Mouse (Mus musculus) liver, embryonic 14.5 days (tissue): Measurements from ENCODE around the gene Slc13a3. TPM values are rescaled to one million over a fixed set of nuclear protein-coding genes. Genes with fewer than 3 reads are reported as not detected.

Source experiments
- ATAC-seq: fragments of 200-750 bp; cut with Nextera tagmentation; 2 replicates; pipeline ENCODE4 v1.8.0; 2017; ENCODE audit warnings: moderate number of reproducible peaks, mild to moderate bottlenecking, moderate library complexity; ENCODE audit not compliant: insufficient read depth
- DNase-seq, 3 experiments: peaks; one replicate each; pipeline ENCODE4 v3.0.0-alpha.2; 2012 to 2013; ENCODE audit warnings: low read depth in 3 of 3, low spot score in 3 of 3
- H3K27ac ChIP-seq: fragments of 300-500 bp; sonication (generic); 2 replicates; pipeline ENCODE4 v1.5.1; 2014; ENCODE audit warnings: moderate library complexity, mild to moderate bottlenecking, control low read depth, inconsistent platforms
- H3K27me3 ChIP-seq: fragments of 300-500 bp; sonication (generic); 2 replicates; pipeline ENCODE4 v1.6.1; 2014; ENCODE audit warnings: mild to moderate bottlenecking, low read length, moderate library complexity; ENCODE audit not compliant: control insufficient read depth, insufficient read depth
- H3K36me3 ChIP-seq: fragments of 300-500 bp; sonication (generic); replicated peaks from 2 replicates; pipeline ENCODE4 v1.6.1; 2014; ENCODE audit warnings: low read depth; ENCODE audit not compliant: control insufficient read depth, insufficient read depth
- H3K4me1 ChIP-seq, 2 experiments: fragments of 200-500 bp in 1 of 2; fragments of 300-500 bp in 1 of 2; sonication (generic) in 1 of 2; replicated peaks; 2 replicates each; pipeline ENCODE4 v1.6.1; 2012 to 2014; ENCODE audit warnings: antibody characterized with exemption in 1 of 2, inconsistent platforms in 1 of 2, low read length in 1 of 2; ENCODE audit not compliant: control insufficient read depth in 2 of 2, insufficient read depth in 2 of 2
- H3K4me2 ChIP-seq: fragments of 300-500 bp; sonication (generic); 2 replicates; pipeline ENCODE4 v1.6.1; 2014; ENCODE audit warnings: low read depth, mild to moderate bottlenecking, control low read depth, moderate library complexity
- H3K4me3 ChIP-seq, 2 experiments: fragments of 200-500 bp in 1 of 2; fragments of 300-500 bp in 1 of 2; sonication (generic) in 1 of 2; 2 replicates each; pipeline ENCODE4 v1.5.1; 2012 to 2014; ENCODE audit warnings: low read depth in 2 of 2, low read length in 2 of 2, mild to moderate bottlenecking in 2 of 2, control low read depth in 1 of 2, inconsistent platforms in 1 of 2, moderate library complexity in 1 of 2; ENCODE audit not compliant: insufficient read depth in 1 of 2
- H3K9ac ChIP-seq: fragments of 300-500 bp; sonication (generic); replicated peaks from 2 replicates; pipeline ENCODE4 v1.6.1; 2014; ENCODE audit warnings: mild to moderate bottlenecking, control low read depth, moderate library complexity
- H3K9me3 ChIP-seq: fragments of 300-500 bp; sonication (generic); 2 replicates; pipeline ENCODE4 v1.6.1; 2016; ENCODE audit warnings: low read length, mixed read lengths; ENCODE audit not compliant: control insufficient read depth
- CTCF ChIP-seq: IDR thresholded peaks from 2 replicates; pipeline ENCODE4 v1.5.1; 2016; ENCODE audit warnings: antibody characterized with exemption, low read depth, control low read depth
- EP300 ChIP-seq: IDR thresholded peaks from 2 replicates; pipeline ENCODE4 v1.6.1; 2016; ENCODE audit warnings: antibody characterized with exemption, low read depth
- WGBS: fragments of 180-500 bp; shearing (Covaris S2); extraction: QIAGEN DNeasy Blood & Tissue Kit; methylation state at CpG from one replicate; pipeline ENCODE4 v1.1.7; 2014; ENCODE audit not compliant: insufficient replicate concordance; 5-methylcytosine and 5-hydroxymethylcytosine counted together
- polyA plus RNA-seq, 2 experiments: library from polyadenylated mRNA; depleted of rRNA in 1 of 2; stranded (reverse) in 1 of 2; unstranded in 1 of 2; fragments of >200 nt; fragmentation: Nextera tagmentation in 1 of 2; extraction: Ambion mirVana in 1 of 2; gene quantifications; 2 replicates each; pipeline versions ENCODE4 v1.2.1 to v1.2.3; 2012 to 2014

Slc13a3 gene
- polyA plus RNA-seq, 2 experiments, result 3.2 to 7.7 TPM

- Histone ChIP-seq H3K27ac (no peak overlapping the region), H3K4me2 (no peak overlapping the region), H3K9ac (no peak overlapping the region), H3K9me3 (no peaks in the 10 kb centered on the region), H3K27me3 (no peaks in the 10 kb centered on the region), H3K4me1 (no peaks in the 10 kb centered on the region), H3K4me3 (no peak overlapping the region), H3K36me3 (no peaks in the 10 kb centered on the region)
- 34% methylated on average over 7 of the region's 7 CpGs for WGBS
- ATAC-seq, result no peak
- TF ChIP-seq CTCF (no peak), EP300 (no peak)
- DNase-seq, result no peak
Measured at GRCm38 (mm10) chr2:165459663-165460062, 13.4 kb downstream of the Slc13a3 start.

- no peaks in the 10 kb centered on the region for H3K9me3 ChIP-seq
- H3K36me3 ChIP-seq, result no peaks in the 10 kb centered on the region
- no peak overlapping the region for H3K4me3 ChIP-seq
- H3K4me2 ChIP-seq, result no peak overlapping the region
- 40% methylated on average over 5 of the region's 5 CpGs for whole genome bisulfite sequencing
- H3K9ac ChIP-seq, result no peak overlapping the region
- no peaks in the 10 kb centered on the region for H3K4me1 ChIP-seq
- ATAC-seq, result no peak
- no peak for TF ChIP-seq CTCF
- H3K27ac ChIP-seq, result no peak overlapping the region
- no peaks in the 10 kb centered on the region for H3K27me3 ChIP-seq
- no peak for DNase-seq
Measured at GRCm38 (mm10) chr2:165458189-165458588, 14.8 kb downstream of the Slc13a3 start.

- Histone ChIP-seq H3K4me2 (no peak overlapping the region), H3K9me3 (no peaks in the 10 kb centered on the region), H3K36me3 (no peaks in the 10 kb centered on the region), H3K27me3 (no peaks in the 10 kb centered on the region), H3K4me3 (no peak overlapping the region), H3K9ac (no peak overlapping the region), H3K4me1 (no peaks in the 10 kb centered on the region; a peak in 1 of 4 replicates), H3K27ac (no peak overlapping the region)
- WGBS, result 41% methylated on average over 2 of the region's 2 CpGs
- TF ChIP-seq CTCF (no peak), EP300 (no peak)
- DNase-seq (no peak), ATAC-seq (no peak)
Measured at GRCm38 (mm10) chr2:165456710-165457109, 16.3 kb downstream of the Slc13a3 start.

- H3K27ac ChIP-seq, result no peak overlapping the region
- no peak overlapping the region for H3K4me3 ChIP-seq
- H3K36me3 ChIP-seq, result no peaks in the 10 kb centered on the region
- no peak for ATAC-seq
- DNase-seq, result no peak
- H3K9me3 ChIP-seq, result no peaks in the 10 kb centered on the region
- 50% methylated on average over 12 of the region's 12 CpGs for WGBS
- H3K27me3 ChIP-seq, result no peaks in the 10 kb centered on the region
- H3K9ac ChIP-seq, result no peak overlapping the region
- TF ChIP-seq CTCF, result no peak
- no peak for TF ChIP-seq EP300
- H3K4me2 ChIP-seq, result no peak overlapping the region
- no peaks in the 10 kb centered on the region; a peak in 1 of 4 replicates for H3K4me1 ChIP-seq
Measured at GRCm38 (mm10) chr2:165452730-165453693, 20.0 kb downstream of the Slc13a3 start.

GRCm38 (mm10) chr2:165448475-165448874 is 24.6 kb downstream of the Slc13a3 start:
- Histone ChIP-seq H3K27ac (no peak overlapping the region), H3K9me3 (no peaks in the 10 kb centered on the region), H3K4me2 (no peak overlapping the region), H3K9ac (no peak overlapping the region), H3K4me1 (no peaks in the 10 kb centered on the region; a peak in 2 of 4 replicates), H3K4me3 (no peak overlapping the region), H3K27me3 (no peaks in the 10 kb centered on the region), H3K36me3 (no peaks in the 10 kb centered on the region)
- DNase-seq, result no peak
- TF ChIP-seq CTCF (no peak), EP300 (no peak)
- no peak for ATAC-seq
- 44% methylated on average over 9 of the region's 9 CpGs for WGBS
